Mouse (Mus musculus) heart, embryonic 15.5 days (tissue): ENCODE data around the gene Atxn7l2. TPM values are rescaled to one million over a fixed set of nuclear protein-coding genes. Genes with fewer than 3 reads are reported as not detected.

ENCODE experiments used
- ATAC-seq: fragments of 200-750 bp; cut with Nextera tagmentation; replicated peaks from 2 replicates; pipeline ENCODE4 v1.8.0; 2017; ENCODE audit warnings: low read depth, moderate TSS enrichment; ENCODE audit not compliant: insufficient number of reproducible peaks, insufficient read depth, low FRiP score
- H3K27ac ChIP-seq: fragments of 300-500 bp; sonication (generic); 2 replicates; pipeline ENCODE4 v1.5.1; 2015; ENCODE audit warnings: mild to moderate bottlenecking, inconsistent platforms
- H3K27me3 ChIP-seq: fragments of 300-500 bp; sonication (generic); 2 replicates; pipeline ENCODE4 v1.6.1; 2015; ENCODE audit warnings: inconsistent platforms
- H3K36me3 ChIP-seq: fragments of 300-500 bp; sonication (generic); 2 replicates; pipeline ENCODE4 v1.6.1; 2015; ENCODE audit warnings: mild to moderate bottlenecking, inconsistent platforms
- H3K4me1 ChIP-seq: fragments of 300-500 bp; sonication (generic); replicated peaks from 2 replicates; pipeline ENCODE4 v1.6.1; 2015; ENCODE audit warnings: inconsistent platforms
- H3K4me2 ChIP-seq: fragments of 300-500 bp; sonication (generic); 2 replicates; pipeline ENCODE4 v1.6.1; 2015; ENCODE audit warnings: inconsistent platforms, mild to moderate bottlenecking, moderate library complexity
- H3K4me3 ChIP-seq: fragments of 300-500 bp; sonication (generic); 2 replicates; pipeline ENCODE4 v1.5.1; 2015; ENCODE audit warnings: mild to moderate bottlenecking, inconsistent platforms
- H3K9ac ChIP-seq: fragments of 300-500 bp; sonication (generic); 2 replicates; pipeline ENCODE4 v1.6.1; 2015; ENCODE audit warnings: mild to moderate bottlenecking, inconsistent platforms
- H3K9me3 ChIP-seq: fragments of 300-500 bp; sonication (generic); replicated peaks from 2 replicates; pipeline ENCODE4 v1.6.1; 2016; ENCODE audit warnings: inconsistent platforms
- WGBS: fragments of 180-500 bp; shearing (Covaris S2); methylation state at CpG from one replicate; pipeline ENCODE4 v1.1.7; 2015; ENCODE audit warnings: mixed read lengths; 5-methylcytosine and 5-hydroxymethylcytosine counted together
- polyA plus RNA-seq: library from polyadenylated mRNA; unstranded; fragments of >200 nt; fragmentation: Nextera tagmentation; extraction: Ambion mirVana; gene quantifications from 2 replicates; pipeline ENCODE4 v1.2.1, GENCODE M21; 2015

Gene Atxn7l2
- polyA plus RNA-seq, 1 experiment from 2014 or later, result 5.8 TPM

DNA sequence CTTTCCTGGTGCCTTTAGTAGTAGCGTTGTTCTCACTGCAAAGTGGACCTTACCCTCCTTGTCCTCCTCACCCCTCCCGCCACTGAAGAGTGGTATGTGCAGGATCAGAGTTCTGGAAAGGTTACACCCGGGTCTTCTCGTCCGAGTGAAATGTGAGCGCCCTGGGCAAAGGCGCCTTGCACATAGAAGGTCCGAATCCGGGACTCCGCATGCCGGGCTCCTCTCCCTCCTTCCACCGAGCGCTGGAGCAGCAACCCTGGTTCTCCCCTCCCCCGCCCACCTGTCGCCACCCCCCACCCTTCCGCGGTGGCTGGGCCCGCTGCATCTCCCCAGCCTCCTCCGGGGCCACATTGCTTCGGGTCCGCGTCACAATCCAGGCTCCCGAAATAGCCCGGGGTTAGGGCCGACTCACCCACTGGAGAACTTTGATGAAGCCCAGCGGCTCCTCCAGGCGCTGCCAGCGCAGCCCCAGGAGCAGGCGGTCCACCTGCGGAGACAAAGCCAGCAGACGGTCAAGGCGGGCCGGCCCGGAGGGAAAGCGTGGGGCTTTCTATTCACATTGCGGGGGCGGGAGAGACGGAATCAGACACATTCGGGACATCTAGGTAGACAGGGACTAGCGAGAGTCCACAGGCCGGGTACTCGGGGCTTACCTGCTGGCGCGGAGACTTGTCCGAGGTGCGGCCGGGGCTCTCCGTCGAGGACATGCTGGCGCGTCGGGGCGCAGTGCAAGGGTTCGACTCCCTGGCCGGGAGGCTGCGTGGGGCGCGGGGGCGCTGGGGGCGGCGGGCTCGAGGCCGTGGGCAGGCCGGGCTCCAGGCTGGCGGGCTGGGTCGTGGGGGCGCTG is 15.2 kb upstream of the Atxn7l2 start:
- 2% methylated on average over 66 of the region's 67 CpGs for WGBS
- ATAC-seq, result 0 out of 2 replicates have a peak, but pooled peaks have one; percentile 27
- H3K4me3 ChIP-seq, result peak overlapping the region; percentile 54
- H3K36me3 ChIP-seq, result no peaks in the 10 kb centered on the region
- H3K4me2 ChIP-seq, result peak overlapping the region; percentile 90
- no peaks in the 10 kb centered on the region for H3K9me3 ChIP-seq
- peaks cover 12% of the 10 kb centered on the region for H3K4me1 ChIP-seq
- H3K27ac ChIP-seq, result no peak overlapping the region
- peak overlapping the region; percentile 57 for H3K9ac ChIP-seq
- H3K27me3 ChIP-seq, result peaks cover 61% of the 10 kb centered on the region

DNA sequence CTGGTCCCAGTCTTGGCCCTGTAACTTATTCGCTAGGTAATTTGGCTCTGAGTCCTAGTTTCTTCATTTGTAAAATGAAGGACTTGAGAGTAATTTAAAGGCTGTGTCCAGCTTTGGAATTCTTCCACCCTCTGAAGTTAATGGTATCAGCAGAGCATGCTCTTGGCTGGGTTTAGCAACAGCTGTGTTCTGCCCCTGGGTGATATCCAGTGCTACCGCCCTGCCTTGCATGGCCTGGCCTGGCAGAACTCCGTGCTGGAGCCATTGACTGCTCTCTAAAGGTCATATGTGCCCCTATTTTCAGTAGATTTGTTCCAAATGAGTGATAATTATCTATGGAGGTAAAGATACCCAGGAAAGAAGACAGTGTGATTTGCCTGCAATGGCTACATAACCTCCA is 9.9 kb upstream of the Atxn7l2 start:
- no peaks in the 10 kb centered on the region for H3K9me3 ChIP-seq
- peaks cover under 1% of the 10 kb centered on the region for H3K4me1 ChIP-seq
- ATAC-seq, result no peak
- H3K9ac ChIP-seq, result no peak overlapping the region
- no peaks in the 10 kb centered on the region for H3K36me3 ChIP-seq
- H3K27me3 ChIP-seq, result peaks cover 65% of the 10 kb centered on the region
- H3K27ac ChIP-seq, result no peak overlapping the region
- H3K4me2 ChIP-seq, result no peak overlapping the region
- WGBS, result 60% methylated on average over 3 of the region's 3 CpGs
- H3K4me3 ChIP-seq, result no peak overlapping the region

DNA sequence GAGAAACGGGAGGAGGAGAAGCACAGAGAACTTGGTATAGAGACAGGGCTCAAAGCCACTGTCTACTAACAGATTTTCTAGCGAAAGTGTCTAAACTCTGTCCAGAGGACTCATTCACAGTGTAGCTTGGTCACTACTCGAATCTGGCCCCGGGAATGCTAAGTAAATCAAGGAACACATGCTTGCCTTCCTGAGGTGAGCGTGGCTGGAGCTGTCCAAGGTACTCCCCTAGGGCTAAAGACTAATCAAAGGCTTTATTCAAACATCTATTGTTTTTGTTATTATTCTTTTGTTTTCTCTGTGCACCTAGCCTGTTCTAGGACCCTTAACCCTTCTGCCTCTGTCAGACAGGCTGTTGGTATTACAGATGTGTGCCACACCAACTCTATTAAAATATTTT is 4.0 kb upstream of the Atxn7l2 start:
- no peak for ATAC-seq
- H3K9me3 ChIP-seq, result no peaks in the 10 kb centered on the region
- peaks cover 29% of the 10 kb centered on the region for H3K27me3 ChIP-seq
- 12% methylated on average over 5 of the region's 5 CpGs for WGBS
- H3K4me1 ChIP-seq, result peaks cover 4% of the 10 kb centered on the region
- no peak overlapping the region for H3K4me3 ChIP-seq
- no peak overlapping the region for H3K4me2 ChIP-seq
- no peak overlapping the region for H3K9ac ChIP-seq
- no peak overlapping the region for H3K27ac ChIP-seq
- H3K36me3 ChIP-seq, result no peaks in the 10 kb centered on the region

DNA sequence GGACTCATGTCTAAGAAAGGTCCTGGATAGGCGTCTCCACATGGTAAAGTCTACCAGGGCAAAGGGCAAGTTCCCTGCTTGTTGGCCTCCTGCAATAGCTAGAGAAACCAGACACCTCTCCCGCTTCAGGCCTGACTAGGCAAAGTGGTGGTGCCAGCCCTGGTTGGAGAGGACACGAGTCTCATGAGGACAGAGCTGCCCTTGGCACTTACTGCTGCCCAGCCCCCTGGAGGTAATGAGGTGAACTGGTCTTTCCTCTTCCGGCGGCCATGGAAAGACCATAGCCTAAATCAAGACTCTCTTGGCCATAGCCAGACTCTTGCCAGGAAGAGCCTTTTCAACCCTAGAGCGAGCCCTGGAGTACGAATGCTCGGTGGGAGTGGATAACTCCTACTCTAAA is 1.7 kb upstream of the Atxn7l2 start:
- no peak overlapping the region for H3K9ac ChIP-seq
- H3K4me2 ChIP-seq, result no peak overlapping the region
- no peaks in the 10 kb centered on the region for H3K36me3 ChIP-seq
- H3K27me3 ChIP-seq, result peaks cover 19% of the 10 kb centered on the region
- H3K27ac ChIP-seq, result no peak overlapping the region
- no peak for ATAC-seq
- H3K9me3 ChIP-seq, result no peaks in the 10 kb centered on the region
- peaks cover 15% of the 10 kb centered on the region for H3K4me1 ChIP-seq
- 77% methylated on average over 8 of the region's 8 CpGs for WGBS
- H3K4me3 ChIP-seq, result no peak overlapping the region

DNA sequence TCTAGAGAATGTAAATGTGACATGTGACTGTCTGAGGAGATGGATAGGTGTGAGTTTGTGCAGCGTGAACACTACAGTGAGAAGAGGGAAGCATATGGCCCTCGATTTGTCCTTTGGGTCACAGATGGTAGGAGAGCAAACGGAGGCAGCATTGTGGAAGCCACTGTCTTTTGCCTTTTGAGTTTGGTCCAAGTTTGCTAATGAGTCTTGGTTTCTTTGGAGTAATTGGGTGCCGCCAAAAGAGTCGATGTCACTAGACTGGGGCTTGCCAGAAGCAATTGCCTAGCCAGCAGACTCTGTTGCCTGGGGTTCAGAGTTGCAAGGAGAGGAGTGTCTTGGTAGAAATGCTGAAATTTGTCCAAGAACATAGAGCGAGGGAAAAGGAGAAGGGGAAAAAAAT is 1.1 kb upstream of the Atxn7l2 start:
- whole genome bisulfite sequencing, result 81% methylated on average over 6 of the region's 6 CpGs
- H3K9me3 ChIP-seq, result no peaks in the 10 kb centered on the region
- ATAC-seq, result no peak
- no peak overlapping the region for H3K9ac ChIP-seq
- H3K4me2 ChIP-seq, result no peak overlapping the region
- H3K4me3 ChIP-seq, result no peak overlapping the region
- peaks cover 20% of the 10 kb centered on the region for H3K4me1 ChIP-seq
- H3K27ac ChIP-seq, result no peak overlapping the region
- H3K36me3 ChIP-seq, result no peaks in the 10 kb centered on the region
- H3K27me3 ChIP-seq, result peaks cover 16% of the 10 kb centered on the region

DNA sequence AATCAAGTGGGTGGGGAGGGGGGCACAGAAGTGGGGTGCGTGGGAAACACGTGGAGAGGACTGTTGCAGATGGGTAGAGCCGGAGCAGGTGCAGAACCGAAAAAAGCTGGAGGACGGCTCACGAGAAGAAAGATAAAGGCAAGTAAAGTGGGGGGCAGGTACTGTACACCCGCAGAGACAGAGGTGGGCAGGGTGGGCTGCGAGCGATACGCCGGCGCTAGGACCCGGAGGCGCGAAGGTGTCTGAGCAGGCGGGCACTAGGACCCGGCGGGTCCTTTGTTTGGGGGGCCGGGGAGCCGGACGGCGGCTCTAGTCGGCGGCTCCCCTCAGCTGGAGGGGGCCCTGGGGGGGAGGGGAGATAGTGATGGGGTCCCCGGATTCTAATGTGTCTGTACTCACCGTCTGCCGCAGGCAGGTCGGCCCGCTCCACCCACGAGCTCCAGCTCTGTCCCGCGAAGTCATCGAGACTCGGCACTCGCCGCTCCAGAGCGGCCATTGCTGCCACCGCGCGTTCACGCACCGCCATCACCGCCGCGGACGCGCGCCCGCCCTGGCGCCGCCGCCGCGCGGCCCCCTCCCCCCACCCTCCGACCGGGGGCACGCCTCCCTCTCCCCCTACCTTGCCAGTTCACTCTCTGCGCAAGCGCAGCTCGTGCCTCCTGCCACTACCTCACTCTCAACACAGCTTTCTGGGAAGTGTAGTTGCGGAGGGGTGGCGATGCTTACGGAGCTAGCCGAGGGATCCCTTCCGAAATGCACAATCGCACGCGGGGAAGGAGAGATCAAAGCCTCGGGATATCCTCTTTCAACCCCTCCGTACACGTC is 576 bp downstream of the Atxn7l2 start:
- Histone ChIP-seq H3K4me3 (peak overlapping the region; percentile 82), H3K27me3 (peaks cover 7% of the 10 kb centered on the region; the same call in 1 of the 2 replicates), H3K36me3 (peaks cover 15% of the 10 kb centered on the region), H3K9me3 (no peaks in the 10 kb centered on the region), H3K27ac (peak overlapping the region; percentile 91), H3K9ac (peak overlapping the region; percentile 78), H3K4me2 (peak overlapping the region; percentile 93), H3K4me1 (peaks cover 20% of the 10 kb centered on the region)
- ATAC-seq, result peak; percentile 96
- WGBS, result under 1% methylated on average over 60 of the region's 72 CpGs

DNA sequence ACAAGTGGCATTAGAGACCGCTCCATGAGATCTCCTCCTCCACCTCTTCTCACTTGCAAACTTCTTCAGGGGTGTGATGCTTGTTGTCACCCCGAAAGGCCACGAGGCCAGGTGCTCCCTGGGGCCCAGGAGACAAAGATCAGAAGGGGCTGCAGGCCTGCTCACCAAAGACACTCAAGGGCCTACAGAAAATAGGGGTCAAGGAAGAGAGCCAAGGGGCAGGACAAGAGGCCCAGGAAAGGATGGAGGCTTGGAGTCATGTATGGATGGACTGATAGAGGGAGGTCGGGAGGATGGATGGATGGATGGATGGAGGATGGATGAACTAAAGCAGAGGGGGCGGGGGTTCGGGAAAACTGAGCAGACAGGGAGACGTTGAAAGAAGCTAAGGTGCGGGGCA is 1.2 kb downstream of the Atxn7l2 start:
- WGBS, result 7% methylated on average over 8 of the region's 8 CpGs
- Histone ChIP-seq H3K27me3 (peaks cover 7% of the 10 kb centered on the region; the same call in 1 of the 2 replicates), H3K36me3 (peaks cover 20% of the 10 kb centered on the region), H3K27ac (no peak overlapping the region), H3K9ac (peak overlapping the region; percentile 78), H3K4me1 (peaks cover 20% of the 10 kb centered on the region), H3K9me3 (no peaks in the 10 kb centered on the region), H3K4me3 (peak overlapping the region; percentile 82), H3K4me2 (peak overlapping the region; percentile 93)
- ATAC-seq, result no peak

DNA sequence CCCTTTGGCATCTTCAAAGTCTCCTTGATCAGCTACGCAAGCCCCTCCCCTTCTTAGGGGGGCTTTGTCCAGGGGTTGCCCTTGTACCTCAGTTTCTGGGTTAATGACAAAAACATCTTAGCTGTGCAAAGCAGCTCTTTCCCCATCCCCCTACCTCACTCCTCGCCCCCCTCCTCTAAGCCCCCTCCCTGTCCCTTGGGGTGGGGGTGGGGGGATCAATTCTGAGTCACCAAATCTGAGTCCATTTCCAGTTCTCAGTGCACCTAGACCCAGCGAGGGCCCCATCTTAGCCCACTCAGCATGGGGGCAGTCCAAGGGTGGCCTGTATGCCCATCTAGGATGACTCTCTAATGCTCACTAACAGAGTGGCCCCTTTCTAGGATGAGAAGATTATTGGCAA is 1.7 kb downstream of the Atxn7l2 start:
- Histone ChIP-seq H3K36me3 (peaks cover 24% of the 10 kb centered on the region), H3K9me3 (no peaks in the 10 kb centered on the region), H3K4me1 (peaks cover 20% of the 10 kb centered on the region), H3K4me2 (peak overlapping the region; percentile 93), H3K9ac (peak overlapping the region; percentile 78; the same call in 1 of the 2 replicates), H3K27ac (no peak overlapping the region), H3K27me3 (peaks cover 3% of the 10 kb centered on the region; the same call in 1 of the 2 replicates), H3K4me3 (peak overlapping the region; percentile 82)
- 82% methylated on average over 3 of the region's 3 CpGs for WGBS
- no peak for ATAC-seq

DNA sequence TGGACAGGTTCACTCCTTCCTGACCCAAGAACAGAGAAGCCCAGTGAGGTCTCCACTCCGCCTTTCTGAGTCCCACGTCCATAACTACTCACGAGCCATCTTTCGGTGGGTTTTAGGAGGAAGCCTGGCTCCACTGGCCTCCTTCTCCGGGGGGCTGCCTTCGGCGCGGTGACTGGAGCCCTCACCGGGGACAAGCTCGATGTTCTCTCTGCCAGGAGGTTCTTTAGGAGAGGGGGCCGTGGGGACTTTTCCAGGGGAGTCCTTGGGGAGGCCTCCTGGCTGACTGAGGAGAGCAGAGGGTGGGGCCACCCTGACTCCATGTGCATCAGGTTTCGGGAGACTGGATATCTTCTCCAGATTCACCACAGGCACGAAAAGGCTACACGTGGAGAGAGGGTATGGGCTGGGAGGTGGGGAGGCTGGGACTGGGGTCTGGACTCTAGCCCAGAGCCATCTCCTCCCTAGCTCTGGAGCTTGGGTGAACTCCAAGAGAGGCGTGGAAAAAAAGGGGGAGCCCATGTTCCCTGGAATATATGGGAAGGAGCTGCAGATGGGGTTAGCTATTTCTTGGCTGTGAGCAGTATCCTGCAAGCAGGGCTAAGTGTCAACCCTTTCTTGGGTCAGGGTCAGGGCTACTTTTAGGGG is 3.9 kb downstream of the Atxn7l2 start:
- ATAC-seq, result no peak
- no peak overlapping the region for H3K27ac ChIP-seq
- no peaks in the 10 kb centered on the region for H3K27me3 ChIP-seq
- WGBS, result 78% methylated on average over 15 of the region's 15 CpGs
- H3K4me2 ChIP-seq, result peak overlapping the region; percentile 1; the same call in 1 of the 2 replicates
- no peaks in the 10 kb centered on the region for H3K9me3 ChIP-seq
- H3K9ac ChIP-seq, result no peak overlapping the region
- H3K4me3 ChIP-seq, result no peak overlapping the region
- H3K4me1 ChIP-seq, result peaks cover 20% of the 10 kb centered on the region
- peaks cover 37% of the 10 kb centered on the region for H3K36me3 ChIP-seq

DNA sequence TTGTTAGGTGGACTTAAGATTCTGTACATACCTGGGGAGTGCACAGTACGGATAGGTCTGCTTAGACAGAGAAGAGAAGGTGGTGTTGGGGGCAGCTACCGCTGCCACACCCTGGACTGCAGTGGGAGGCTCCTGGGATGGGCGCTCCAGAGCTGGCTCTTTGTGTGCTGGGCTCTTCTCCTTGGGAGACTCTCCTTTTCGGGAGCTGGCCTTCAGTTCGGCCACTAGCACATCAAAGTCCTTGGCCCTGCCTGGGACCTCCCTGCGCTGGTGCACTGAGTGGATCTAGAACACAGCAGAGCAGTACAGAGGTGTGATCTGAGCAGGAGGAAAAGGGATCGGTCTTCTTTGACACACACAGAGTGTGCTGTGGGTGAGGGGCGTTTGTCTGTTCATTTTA is 5.1 kb downstream of the Atxn7l2 start:
- H3K4me3 ChIP-seq, result no peak overlapping the region
- no peak overlapping the region for H3K4me2 ChIP-seq
- 83% methylated on average over 8 of the region's 8 CpGs for WGBS
- H3K9ac ChIP-seq, result no peak overlapping the region
- peaks cover 24% of the 10 kb centered on the region for H3K4me1 ChIP-seq
- ATAC-seq, result no peak
- no peaks in the 10 kb centered on the region for H3K9me3 ChIP-seq
- H3K36me3 ChIP-seq, result peaks cover 38% of the 10 kb centered on the region
- H3K27ac ChIP-seq, result no peak overlapping the region
- H3K27me3 ChIP-seq, result no peaks in the 10 kb centered on the region

DNA sequence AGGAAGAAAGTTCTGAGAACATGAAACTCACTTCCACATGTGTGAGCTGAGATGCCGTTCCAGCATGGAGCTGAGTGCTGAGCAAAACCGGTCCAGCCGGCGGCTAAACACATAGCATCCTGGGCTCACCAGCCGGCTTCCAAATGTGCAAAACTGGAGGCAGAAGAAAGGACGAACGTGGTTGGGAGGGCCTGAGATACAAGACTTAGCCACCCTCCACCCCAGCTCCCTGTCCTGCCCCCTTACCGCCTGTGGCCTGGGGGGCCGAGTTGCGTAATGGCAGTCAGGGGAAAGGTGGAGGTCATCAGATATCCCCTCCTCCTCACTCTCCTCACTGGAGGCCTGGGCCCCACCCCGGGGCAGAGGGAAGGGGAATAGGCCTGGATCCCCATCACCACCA is 6.3 kb downstream of the Atxn7l2 start:
- no peak overlapping the region for H3K27ac ChIP-seq
- no peaks in the 10 kb centered on the region for H3K27me3 ChIP-seq
- H3K4me2 ChIP-seq, result no peak overlapping the region
- ATAC-seq, result no peak
- 81% methylated on average over 11 of the region's 11 CpGs for whole genome bisulfite sequencing
- H3K36me3 ChIP-seq, result peaks cover 38% of the 10 kb centered on the region
- no peak overlapping the region for H3K4me3 ChIP-seq
- no peak overlapping the region for H3K9ac ChIP-seq
- no peaks in the 10 kb centered on the region for H3K9me3 ChIP-seq
- peaks cover 21% of the 10 kb centered on the region for H3K4me1 ChIP-seq
